Mouse (Mus musculus): Measurements from ENCODE around the gene Atf7ip2.

Gene Atf7ip2

DNA sequence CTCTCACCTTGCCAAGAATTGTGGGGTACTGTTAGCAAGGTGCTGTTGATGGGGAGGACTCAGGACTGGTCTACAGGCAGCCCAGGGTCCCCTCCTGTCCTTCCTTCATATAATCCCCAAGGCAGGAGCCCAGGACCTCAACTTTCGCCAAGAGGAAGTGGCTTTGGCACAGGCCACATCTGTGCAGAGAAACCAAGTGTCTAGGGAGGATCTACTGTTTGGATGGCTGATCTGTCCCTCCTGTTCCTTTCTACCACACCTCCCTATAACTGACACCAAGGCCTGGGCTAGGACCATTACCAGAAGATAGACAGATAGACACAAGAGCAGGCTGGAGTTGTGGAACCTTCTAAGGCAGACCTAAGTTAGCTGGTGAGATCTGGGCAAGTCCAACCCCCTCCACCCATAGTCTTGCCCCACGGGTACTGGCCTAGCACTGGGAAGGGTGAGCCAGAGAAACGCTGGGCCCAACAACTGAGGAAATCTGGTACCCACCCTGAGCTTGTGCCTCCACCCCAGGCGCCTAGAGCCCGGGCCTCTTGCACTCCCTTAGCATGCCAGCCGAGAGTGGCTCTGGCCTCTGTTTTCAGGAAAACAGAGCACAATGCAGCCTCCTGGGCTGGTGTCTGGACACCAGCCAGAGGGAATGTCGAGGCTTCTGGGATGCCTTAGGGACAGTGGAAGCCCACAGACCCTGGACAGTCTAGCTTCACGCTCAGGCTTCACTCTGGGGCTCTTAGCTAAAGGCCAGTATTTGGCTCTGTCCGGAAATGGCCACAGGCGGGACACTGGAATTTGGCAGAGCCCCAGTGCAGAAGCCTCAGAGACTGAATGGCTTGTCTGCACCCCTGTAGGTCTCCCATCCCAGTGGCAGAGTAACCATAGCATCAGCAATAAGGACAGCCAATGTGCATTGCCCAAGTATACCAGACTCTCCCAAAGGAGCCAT lies 105.5 kb downstream of the Atf7ip2 start:
- no peak for DNase-seq (ENCODE audit: low spot score)

- no peak for DNase-seq (ENCODE audit: low spot score)
These were observed 107.1 kb downstream of the Atf7ip2 start for GRCm38 (mm10) chr16:10299637-10300036.

- DNase-seq (ENCODE audit: low spot score) = no peak
These were observed 108.0 kb downstream of the Atf7ip2 start for GRCm38 (mm10) chr16:10300231-10301186.

All from layer of hippocampus, adult 9-10 months (tissue).